Mouse (Mus musculus) brain, embryonic 18.5 days (tissue): ENCODE results near the gene Sox13.

Experiments used
- DNase-seq: peaks from one replicate; pipeline ENCODE4 v3.0.0-alpha.2; 2012; ENCODE audit warnings: low read depth, low spot score

The Sox13 gene

GRCm38 (mm10) chr1:133423543-133424480 lies at the start of gene Sox13:
TSS of gene Sox13 (minus strand) at chr1:133424377.
- peak; percentile 30 for DNase-seq

DNA sequence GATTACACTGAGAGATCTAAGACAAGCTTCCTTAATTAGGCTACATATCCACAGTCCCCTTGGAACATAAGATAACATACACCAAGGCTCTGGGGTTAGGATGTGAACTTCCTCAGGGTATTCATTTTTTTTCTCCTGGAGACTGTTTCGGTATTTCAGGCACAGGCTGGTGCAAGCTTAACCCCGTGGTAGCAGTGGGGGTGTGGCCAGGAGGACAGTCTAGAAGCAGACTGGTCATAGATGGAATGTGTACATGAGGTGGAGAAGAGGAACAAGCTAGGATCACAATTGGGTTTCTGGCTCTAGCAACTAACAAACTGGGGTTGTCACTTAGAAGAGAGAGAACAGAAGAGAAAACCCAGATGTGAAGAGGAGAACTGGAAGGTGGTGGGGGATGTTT lies 47.4 kb upstream of the Sox13 start:
- no peak for DNase-seq

DNA sequence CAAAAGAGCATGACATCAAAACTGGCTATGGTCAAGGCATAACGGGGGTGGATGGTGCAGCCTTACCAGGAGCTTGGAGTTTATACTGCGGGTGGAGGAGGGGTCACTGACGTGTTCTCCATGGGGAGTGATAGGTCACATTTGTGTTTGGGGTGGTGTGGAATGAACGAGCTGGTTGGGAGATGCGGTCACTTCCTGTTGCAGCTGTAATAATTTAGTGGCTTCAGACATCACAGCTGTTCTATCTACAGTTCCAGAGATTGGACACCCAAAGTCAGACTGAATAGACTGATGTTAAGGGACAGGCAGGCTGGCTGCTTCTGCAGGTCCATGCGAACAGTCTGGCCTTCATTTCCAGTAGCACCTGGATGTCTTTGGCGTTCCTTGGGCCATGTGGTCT lies 46.9 kb upstream of the Sox13 start:
- DNase-seq = no peak

GRCm38 (mm10) chr1:133470242-133471025 lies 46.3 kb upstream of the Sox13 start:
- no peak for DNase-seq

- no peak for DNase-seq
Measured at GRCm38 (mm10) chr1:133469213-133469612, 45.0 kb upstream of the Sox13 start.

GRCm38 (mm10) chr1:133468751-133469150 lies 44.6 kb upstream of the Sox13 start:
- no peak for DNase-seq

- DNase-seq = no peak
Measured at GRCm38 (mm10) chr1:133467905-133468304, 43.7 kb upstream of the Sox13 start.

DNA sequence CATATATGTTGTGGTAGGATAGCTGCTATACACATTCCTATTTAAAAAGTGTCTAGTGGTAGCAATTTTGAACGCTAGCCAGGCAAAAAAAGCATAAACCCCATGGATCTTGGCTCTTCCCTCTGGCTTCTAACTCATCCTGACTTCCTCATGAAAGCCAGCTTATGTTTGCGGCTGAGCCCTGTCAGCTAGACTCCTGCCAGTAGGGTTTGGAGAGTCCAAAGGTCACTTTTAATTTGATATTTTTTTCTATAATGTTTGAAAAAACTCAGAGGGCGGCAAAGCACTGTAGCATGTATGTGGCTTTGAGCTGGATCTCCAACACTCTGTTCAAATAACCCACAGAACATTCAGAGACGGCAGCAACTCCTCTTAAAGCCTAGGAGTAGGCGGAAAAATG lies 39.0 kb upstream of the Sox13 start:
- DNase-seq = no peak

DNA sequence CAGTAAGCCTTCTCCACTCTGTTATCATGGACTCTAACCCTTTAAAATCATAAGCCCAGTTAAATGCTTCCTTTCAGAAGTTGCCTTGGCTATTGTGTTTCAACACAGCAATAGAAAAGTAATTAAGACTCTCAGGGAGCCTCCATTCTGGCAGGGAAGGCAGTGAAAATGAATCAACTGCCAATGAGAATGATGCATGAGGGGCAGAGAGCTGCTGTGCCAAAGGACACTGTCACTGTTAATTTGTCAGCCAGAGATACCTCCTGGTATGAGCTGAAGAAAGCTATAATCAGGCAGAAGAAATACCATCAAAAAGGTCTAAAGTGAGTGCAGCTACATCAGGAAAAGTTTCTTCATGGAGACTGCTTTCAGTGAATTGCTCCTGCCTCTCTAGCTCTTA lies 36.8 kb upstream of the Sox13 start:
- DNase-seq = no peak

GRCm38 (mm10) chr1:133456097-133456496 lies 31.9 kb upstream of the Sox13 start:
- no peak for DNase-seq

DNA sequence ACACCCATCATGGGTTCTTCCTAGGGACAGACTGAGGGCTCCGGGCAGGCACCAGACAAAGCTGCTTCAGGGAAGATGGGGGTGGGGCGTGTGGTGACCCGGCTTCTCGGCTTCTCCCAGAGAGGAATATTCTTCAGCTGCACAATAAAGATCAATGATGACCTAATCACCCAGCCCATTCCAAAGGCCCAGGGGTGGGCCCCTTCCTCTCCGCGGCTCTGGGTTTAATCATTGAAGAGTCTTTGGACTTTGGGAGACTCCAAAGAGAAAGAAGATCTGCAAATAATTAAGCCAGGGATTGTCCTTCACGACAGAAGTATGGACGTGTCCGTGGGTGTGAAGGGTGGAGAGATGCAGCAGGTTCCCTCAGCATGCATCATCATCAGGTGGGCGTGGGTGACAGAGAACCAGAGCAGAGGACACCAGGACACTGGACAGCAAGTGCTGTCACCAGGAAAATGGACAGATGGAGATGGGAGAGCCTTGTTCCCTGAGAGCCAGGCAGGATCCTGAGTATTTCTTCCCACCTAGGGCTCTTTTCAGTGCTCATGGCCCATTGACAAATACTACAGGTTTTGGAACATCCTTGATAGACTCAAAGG lies 28.5 kb upstream of the Sox13 start:
- DNase-seq = no peak

GRCm38 (mm10) chr1:133451869-133452563 lies 27.8 kb upstream of the Sox13 start:
- no peak for DNase-seq

- no peak for DNase-seq
Measured at GRCm38 (mm10) chr1:133451025-133451424, 26.8 kb upstream of the Sox13 start.

GRCm38 (mm10) chr1:133448351-133448931 lies 24.3 kb upstream of the Sox13 start:
- DNase-seq = no peak

- no peak for DNase-seq
Measured at GRCm38 (mm10) chr1:133446291-133446690, 22.1 kb upstream of the Sox13 start.

- DNase-seq = no peak
Measured at GRCm38 (mm10) chr1:133444315-133444714, 20.1 kb upstream of the Sox13 start.

GRCm38 (mm10) chr1:133437916-133438683 lies 13.9 kb upstream of the Sox13 start:
- DNase-seq = no peak

DNA sequence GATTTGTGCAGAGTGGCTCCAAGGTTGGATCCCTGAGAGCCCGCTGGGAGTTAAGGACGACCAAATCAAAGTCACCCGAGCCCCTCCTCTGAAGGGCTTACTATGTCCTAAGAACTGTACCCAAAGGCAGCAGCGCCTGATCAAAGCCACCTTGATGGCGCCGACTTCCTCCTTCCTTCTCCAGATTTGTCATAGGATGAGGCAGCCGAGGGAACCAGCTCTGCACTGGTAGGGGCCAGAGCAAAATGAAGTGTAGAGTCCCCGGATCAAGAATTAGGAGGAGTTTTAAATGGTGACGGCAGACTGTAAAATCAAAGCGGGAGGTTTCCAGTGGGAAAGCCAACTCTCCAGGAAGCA lies 10.6 kb upstream of the Sox13 start:
- DNase-seq = no peak

DNA sequence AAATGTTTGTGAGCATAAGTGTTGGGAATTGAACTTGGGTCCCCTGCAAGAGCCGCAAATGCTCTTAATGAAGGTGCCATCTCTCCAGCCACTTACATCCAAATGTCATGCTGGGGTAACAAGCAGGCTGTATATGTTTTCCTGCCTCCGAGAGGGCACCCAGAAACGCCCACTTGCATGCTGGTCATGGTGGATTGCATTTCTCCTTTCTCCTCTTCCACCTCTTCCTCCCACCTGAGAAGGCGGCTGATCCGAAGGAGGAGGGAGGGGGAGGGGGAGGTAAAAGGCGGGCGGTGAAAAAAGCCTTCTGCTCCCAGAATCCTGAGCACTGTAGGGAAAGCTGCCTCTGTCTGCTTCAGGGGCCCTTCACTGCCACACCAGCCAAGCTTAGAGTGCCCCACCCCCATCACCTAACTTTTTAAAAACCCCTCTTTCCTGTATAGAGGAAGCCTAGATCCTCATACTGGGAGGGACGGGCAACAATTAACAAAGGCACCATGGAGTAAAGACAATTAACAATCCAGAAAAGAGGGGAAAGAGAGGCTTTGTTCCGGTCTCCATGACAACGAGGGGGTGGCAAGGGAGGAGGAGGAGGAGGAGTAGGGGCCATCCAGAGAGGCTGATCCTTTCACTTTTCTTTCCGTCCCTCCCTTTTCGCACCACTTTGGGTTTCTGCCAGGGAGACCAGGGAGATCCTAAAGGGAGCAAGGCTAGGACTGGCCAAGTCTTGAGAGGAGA lies 10.0 kb upstream of the Sox13 start:
- DNase-seq = no peak

DNA sequence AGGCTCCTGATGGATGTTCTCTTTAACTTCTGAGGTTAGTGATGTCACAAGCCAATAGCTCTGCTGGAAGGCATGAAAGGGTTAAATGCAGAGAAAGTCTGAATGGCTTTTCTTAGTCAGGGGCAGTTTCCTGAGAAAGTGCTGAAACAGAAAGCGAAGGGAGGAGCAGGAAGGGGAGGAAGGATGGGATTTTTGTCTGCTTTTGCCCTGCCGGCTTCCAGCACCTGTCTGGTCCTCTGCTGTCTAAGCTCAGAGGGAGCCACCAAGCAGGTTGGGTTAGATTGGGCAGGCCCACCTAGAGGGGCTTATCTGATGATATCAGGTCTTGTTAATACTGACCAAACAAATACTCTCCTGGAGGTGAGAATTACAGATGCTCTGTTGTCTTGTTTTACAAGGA lies 8.4 kb upstream of the Sox13 start:
- no peak for DNase-seq
